Mouse (Mus musculus) kidney, adult 2 months (tissue): Measurements from ENCODE around the gene Golim4.
"Not testable (repeated sequence)": the region's sequence is repeated elsewhere in the genome, so short reads cannot be mapped to it uniquely, and the experiment has no call there.

Experiments
- CTCF ChIP-seq: fragments of 200-500 bp; conservative IDR thresholded peaks from 2 replicates; pipeline ENCODE4 v1.5.1; 2011; ENCODE audit warnings: low read depth, mild to moderate bottlenecking, control low read depth, low read length, moderate library complexity, mixed read lengths; ENCODE audit not compliant: insufficient read depth, insufficient read length
- POLR2A ChIP-seq: fragments of 200-500 bp; IDR thresholded peaks from one replicate; pipeline ENCODE4 v1.6.1; 2011; ENCODE audit warnings: low read depth, low read length, control low read depth

DNA sequence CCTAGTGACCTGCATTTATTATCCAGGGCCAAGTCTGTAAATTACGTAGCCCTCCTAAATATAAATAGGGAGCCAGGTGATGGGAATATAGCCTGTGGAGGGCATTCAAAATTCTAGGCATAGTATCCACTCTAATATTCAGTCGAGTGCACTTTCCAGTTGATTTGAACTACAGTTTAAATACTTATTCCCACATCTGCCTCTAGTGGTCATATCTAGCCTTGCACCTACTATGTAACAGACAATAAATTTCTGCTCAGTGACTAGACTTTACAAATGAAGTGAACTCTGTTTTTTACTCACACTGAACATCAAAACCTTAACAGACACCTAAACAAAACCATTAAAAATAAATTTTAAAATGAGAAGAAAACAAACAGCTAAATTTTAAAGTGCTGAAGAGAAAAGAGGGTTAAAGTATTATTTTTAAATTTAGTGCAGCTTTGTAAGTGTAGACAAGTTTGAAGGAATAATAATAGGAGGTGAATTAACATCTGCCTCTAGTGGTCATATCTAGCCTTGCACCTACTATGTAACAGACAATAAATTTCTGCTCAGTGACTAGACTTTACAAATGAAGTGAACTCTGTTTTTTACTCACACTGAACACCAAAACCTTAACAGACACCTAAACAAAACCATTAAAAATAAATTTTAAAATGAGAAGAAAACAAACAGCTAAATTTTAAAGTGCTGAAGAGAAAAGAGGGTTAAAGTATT is 24.4 kb upstream of the Golim4 start:
- not testable (repeated sequence) for TF ChIP-seq CTCF, POLR2A
